Mouse (Mus musculus): ENCODE measurements around the gene Tex35.

Gene Tex35

GRCm38 (mm10) chr1:157054659-157055058 lies 53.8 kb downstream of the Tex35 start:
- no peak for DNase-seq (ENCODE audit: low spot score in 2 of 2)

DNA sequence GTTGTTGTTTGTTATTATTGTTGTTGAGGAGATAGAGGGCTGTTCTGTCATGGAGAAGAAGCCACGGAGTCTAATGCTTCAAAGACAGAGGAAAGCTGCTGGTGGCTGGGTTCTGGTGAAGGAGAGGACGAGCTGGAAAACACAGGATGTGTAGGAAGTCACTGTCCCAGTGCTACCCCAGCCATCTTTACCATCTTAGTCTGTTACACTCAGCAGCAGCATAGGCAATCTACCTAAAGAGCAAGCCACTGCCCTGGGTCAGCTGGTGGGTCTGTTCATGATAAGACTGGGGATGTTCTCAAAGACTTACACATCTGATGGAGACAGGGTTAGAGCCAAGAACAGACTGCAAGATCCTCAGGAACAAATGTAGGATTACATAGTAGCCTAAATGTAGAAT lies 58.6 kb downstream of the Tex35 start:
- no peak for DNase-seq (ENCODE audit: low spot score in 2 of 2)

Measured in urinary bladder, postnatal 4 days (tissue).